Mouse (Mus musculus) yolk sac, embryonic 10.5 days (tissue): Measurements from ENCODE around the gene Capn15.

Source experiments
- DNase-seq: peaks from one replicate; pipeline ENCODE4 v3.0.0-alpha.2; 2017; ENCODE audit warnings: low spot score

The Capn15 gene

DNA sequence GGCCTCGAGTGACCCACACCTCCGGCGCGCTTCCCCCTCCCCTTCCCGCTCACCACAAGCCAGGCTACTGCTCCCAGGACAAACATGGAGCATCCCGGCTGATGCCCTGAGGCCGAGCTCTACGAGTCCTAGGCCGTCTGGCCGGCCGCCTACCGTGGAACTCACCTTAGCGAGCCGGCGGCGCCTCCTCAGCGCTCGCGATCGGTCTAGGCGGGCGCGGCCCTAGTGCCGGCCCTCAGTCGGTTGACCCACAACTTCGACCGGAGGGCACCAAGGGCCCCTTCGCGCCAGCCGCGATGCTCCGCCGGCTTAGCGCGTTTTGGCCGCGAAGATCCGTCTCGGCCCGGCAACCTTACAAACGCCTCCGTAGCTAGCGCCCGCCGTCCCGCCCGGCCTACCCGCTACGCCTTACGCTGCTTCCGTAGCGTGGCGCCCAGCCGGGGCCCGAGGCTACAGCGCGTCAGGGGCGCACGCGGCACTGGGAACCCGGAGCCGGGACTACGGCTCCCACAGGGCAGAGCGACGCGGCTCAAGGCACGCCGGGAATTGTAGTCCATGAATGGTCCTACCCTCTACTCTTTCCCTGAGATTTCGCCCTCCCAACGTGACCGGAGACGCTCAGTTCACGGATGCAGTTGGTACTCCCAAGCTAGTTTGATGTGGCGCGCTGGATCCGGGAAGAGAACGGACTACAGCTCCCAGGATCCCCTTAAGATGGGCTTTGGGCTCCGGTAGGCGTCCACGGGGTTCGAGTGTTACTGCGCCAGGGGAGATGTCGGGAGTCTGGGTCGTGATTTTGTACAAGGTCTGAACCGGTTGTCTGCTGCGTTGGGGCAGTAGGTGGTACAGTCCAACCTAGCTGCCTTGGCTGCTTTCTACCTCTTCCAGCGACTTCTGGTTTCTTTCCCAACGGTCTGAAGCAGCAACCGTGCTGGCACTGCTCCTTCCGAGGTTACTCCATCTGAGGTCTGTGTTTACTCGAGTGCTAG is at the start of gene Capn15:
Gene Capn15, minus strand, starts transcription at position 491 of the 989 bp plus-strand sequence.
- DNase-seq: peak; percentile 93

DNA sequence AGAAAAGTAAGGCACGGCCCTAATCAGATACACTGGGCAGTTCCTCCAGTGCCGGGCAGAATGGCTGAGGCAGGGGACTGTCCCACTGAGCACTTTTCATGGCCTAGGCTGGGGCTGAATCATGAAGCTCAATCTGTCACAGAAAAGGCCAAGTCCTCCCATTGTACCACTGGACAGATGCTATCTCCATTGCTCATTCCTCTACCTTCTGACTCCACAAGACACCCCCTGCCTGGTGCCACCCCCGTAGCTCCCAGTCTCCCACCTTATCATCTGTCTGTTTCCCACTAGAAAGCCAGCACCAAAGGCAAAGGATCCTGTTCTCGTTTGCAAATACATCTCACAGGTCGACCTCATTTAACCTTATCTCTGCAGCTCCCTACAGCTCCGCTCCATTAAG is 46.4 kb upstream of the Capn15 start:
- no peak for DNase-seq

DNA sequence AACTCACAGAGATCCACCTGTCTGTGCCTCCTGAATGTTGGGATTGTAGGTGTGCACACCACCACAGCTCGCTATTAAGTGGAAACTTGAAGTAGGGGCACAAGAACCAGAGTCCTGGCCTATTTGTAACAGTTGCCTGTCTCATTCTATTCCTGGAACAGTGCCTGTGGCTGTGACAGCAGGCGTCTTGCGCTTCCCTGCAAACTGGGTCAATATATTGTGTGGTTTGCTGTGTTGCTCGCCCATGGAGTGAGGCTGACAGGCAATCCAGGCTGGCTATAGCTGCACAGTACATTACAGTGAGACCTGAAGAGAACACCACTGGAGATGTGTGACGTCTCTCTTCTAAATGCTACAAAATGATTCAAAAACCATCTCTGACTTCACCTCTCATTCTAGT is 46.0 kb upstream of the Capn15 start:
- DNase-seq: no peak

- no peak for DNase-seq
These were observed 42.7 kb upstream of the Capn15 start for GRCm38 (mm10) chr17:26028261-26028660.

- DNase-seq: no peak
These were observed 39.1 kb upstream of the Capn15 start for GRCm38 (mm10) chr17:26024674-26025073.

DNA sequence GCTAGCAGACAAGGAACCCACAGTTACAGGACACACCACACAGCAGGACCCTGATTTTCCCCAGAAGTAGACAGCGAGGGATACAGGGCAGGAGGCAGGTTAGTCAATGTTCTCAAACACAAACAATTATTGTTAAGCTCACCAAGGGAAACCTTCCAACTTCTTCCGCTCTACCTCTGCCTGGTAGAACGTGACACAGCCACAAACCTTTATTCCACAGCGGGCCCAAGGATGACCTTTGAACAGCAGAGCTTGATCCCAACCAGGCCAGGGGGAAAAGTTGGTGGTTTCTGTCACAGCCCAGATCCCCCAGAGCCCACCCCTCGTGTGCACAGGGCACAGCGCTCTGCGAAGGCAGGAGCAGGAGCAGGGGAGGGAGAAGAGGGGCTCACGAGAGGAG is 38.4 kb upstream of the Capn15 start:
- peak; percentile 57 for DNase-seq

- DNase-seq: no peak
These were observed 37.6 kb upstream of the Capn15 start for GRCm38 (mm10) chr17:26023181-26023580.

- peak; percentile 87 for DNase-seq
These were observed 36.2 kb upstream of the Capn15 start for GRCm38 (mm10) chr17:26021728-26022341.

GRCm38 (mm10) chr17:26020848-26021347 is 35.3 kb upstream of the Capn15 start:
- no peak for DNase-seq

GRCm38 (mm10) chr17:26018388-26018787 is 32.8 kb upstream of the Capn15 start:
- DNase-seq: no peak

DNA sequence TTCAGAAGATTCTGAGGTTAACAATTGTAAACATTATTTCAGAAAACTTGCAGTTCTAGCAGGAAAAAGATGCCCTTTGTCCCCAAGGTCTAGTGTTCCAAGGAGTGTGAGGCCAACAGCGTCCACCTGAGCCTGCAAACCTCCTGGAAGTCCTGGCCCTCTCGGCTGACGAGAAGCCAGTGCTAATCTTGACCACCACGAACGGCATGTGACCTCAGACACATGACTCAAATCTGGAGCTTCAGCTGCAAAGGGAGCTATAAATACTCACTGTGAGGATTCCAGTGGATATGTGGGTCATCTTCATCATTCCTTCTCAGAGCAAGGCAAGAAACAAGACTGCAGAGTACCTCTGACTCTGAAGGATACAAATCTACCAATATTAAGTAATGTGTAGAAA is 32.4 kb upstream of the Capn15 start:
- peak; percentile 85 for DNase-seq

DNA sequence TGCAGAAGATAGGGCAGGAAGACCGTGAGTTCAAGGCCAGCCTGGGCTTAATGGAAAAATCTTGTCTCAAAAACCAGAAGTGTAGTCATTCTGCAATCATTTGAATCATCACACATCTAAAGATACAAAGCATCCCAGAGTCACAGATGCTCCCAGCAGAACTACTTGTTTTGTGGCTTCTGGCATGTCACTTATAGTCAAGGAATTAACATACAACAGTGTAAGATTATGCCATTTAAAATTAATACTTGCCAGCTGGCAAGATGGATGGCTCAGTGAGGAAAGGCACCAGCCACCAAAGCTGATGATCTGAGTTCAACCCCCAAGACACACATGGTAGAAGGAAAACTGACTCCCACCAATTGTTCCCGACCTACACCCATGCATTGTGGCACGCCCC is 31.4 kb upstream of the Capn15 start:
- DNase-seq: no peak

GRCm38 (mm10) chr17:26013711-26014110 is 28.1 kb upstream of the Capn15 start:
- DNase-seq: no peak

GRCm38 (mm10) chr17:26011841-26012460 is 26.4 kb upstream of the Capn15 start:
- peak; percentile 89 for DNase-seq

- peak; percentile 76 for DNase-seq
These were observed 23.9 kb upstream of the Capn15 start for GRCm38 (mm10) chr17:26009540-26009939.

- no peak for DNase-seq
These were observed 23.2 kb upstream of the Capn15 start for GRCm38 (mm10) chr17:26008787-26009186.

DNA sequence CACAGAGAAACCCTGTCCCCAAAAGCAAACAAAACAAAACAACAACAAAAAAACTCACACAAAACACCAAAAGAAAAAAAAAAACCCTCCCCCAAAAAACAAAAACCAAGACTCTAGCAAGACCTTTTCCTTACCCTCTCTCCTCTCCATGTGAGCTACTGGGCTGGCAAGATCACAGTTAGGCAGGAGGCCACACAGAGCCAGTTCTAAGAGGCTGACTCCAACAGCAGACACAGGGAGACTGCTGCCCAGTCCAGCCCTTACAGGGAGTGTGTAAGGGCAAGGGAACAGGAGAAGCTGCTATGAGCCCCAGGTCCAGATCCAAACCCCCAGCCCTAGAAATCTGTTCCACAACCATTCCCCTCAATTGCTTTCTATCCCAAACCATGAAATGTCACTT is 22.7 kb upstream of the Capn15 start:
- DNase-seq: no peak

DNA sequence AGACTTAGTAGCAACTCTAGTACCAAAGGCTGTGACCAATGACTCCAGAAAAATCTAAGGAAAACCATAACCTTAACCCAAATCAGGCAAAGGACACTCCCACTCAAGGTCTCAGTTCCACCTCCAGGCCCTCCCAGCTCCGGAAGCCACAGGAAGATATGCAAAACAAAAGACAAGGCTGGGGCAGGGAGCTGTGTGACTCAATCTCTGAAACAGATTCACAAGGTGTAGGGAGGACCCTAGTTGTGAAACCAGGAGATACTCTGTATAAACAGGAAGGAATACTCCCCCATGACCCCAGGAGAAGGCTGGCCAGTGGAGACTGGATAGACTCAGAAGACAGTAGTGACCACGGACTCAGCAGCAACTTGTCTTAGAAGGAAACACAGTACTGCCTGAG is 22.1 kb upstream of the Capn15 start:
- DNase-seq: peak; percentile 74

- DNase-seq: no peak
These were observed 20.3 kb upstream of the Capn15 start for GRCm38 (mm10) chr17:26005731-26006450.

DNA sequence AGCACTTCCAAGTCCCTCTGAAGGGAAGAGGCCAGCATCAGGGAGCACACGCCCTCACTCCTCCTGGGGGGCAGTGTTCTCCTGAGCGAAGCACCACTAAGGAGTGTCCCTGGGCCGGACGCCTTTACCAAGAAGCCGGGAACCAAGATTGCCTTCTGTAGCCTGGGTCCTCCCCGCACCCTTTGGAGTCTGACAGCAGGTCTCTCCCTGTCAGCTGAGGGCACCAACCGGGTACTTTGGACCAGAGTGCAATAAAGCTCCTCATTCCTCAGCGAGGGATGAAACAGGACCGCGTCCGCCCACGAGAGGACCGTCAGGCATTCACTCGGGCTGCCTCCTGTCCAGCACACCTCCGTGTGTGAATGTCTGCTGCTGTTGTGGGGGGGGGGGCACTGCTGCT is 19.1 kb upstream of the Capn15 start:
- no peak for DNase-seq

DNA sequence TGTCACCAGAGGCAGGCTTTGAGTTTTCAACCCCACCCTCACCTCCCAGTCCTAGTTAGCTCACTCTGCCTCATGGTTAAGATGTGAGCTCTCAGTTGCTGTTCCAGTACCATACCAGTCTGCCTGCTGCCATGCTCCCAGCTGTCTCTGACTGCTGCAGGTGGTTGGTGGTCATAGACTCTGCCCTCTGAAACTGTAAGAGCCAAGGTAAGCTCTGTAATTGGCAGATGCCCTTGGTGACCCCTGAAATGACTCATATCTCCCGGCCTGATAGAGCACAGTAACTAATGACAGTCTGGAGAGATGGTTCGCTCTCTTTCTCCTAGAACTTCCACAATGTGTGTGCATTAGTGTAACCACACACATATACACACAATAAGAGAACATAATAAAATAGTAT is 18.3 kb upstream of the Capn15 start:
- DNase-seq: no peak

- no peak for DNase-seq
These were observed 12.8 kb upstream of the Capn15 start for GRCm38 (mm10) chr17:25998425-25998824.
